Mouse (Mus musculus): Measurements from ENCODE around the gene Sh2d5.

Gene Sh2d5

DNA sequence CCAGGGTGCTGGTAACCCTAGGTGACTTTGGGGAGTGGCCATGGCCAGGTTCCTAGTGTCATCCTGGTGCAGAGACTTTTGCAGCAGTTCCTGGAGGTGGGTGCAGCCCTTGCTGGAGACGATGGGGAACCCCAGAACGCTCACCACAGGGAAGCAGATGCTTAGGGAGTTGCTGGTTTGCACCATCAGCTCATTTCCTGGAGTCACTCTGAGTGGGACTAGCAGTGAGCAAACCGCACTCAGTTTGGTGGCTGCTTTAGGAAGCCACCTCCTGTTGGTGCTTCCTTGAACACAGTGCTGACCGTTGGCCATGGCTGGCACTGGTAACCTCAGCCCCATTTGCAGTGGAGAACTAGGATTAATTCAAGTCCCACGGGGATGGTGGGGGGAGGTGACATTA, 9.3 kb downstream of the Sh2d5 start:
- no peak for DNase-seq (ENCODE audit: low spot score in 2 of 2)

DNA sequence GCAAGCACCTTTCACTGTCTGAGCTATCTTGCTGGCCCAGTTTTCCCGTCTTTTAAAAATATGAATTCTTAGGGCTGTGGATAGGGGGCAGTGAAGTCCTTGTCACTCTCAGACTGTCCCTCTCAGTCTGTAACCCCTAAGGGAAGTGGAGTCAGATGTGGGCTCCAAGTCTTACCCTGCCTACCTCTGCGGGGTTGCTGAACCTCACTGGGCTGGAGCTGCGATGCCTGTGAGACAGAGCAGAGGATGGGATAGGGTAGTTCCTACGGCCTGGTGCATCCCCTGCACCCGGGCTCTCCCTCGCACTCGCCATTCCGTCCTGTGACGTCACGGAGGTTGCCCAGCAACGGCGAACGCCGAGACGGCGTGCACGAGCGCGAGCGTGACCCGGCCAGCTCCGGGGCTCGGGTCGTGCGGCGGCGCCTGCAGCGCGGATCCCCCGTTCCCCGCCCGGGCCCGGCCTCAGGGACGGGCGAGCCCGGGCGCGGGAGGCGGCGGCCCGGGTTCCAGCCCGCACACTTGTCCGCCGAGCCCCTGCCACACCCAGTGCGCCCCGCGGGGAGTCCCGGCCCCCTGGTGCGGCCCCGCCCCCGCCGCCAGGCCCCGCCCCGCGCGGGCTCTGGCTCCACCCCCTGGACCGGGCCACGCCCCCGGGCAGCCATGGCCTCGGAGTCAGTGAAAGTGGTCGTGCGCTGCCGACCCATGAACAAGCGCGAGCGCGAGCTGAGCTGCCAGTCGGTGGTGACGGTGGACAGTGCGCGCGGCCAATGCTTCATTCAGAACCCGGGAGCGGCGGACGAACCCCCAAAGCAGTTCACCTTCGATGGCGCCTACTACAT, 11.9 kb downstream of the Sh2d5 start:
- DNase-seq (ENCODE audit: low spot score in 2 of 2), result peak; percentile 89 to 92

DNA sequence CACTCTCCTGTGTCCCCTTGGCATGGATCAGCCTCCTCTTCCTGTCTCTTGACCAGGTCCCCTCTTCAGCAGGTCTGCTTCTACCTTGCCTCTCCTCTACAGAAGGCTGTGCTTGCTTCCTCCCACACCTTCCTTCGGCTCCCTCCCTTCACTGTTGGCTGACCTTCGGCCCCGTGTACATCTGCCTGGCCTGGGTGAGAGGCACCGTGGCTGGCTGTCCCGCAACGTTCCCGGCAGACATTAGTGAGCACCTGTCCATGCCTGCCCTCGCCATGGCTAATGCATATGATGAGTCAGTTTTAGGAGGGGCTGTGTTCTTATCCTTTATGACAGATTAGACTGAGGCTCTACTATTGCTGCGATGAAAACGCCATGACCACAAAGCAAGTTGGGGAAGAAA, 17.7 kb downstream of the Sh2d5 start:
- DNase-seq (ENCODE audit: low spot score in 2 of 2), result no peak

- DNase-seq (ENCODE audit: low spot score in 2 of 2), result no peak
Observed at GRCm38 (mm10) chr4:138272011-138272997, 22.1 kb downstream of the Sh2d5 start.

GRCm38 (mm10) chr4:138278346-138278745, 28.1 kb downstream of the Sh2d5 start:
- no peak for DNase-seq (ENCODE audit: low spot score in 2 of 2)

GRCm38 (mm10) chr4:138282834-138283233, 32.6 kb downstream of the Sh2d5 start:
- peak; percentile 81 to 84 for DNase-seq (ENCODE audit: low spot score in 2 of 2)

- no peak for DNase-seq (ENCODE audit: low spot score in 2 of 2)
Observed at GRCm38 (mm10) chr4:138286411-138286810, 36.2 kb downstream of the Sh2d5 start.

GRCm38 (mm10) chr4:138288691-138289090, 38.5 kb downstream of the Sh2d5 start:
- DNase-seq (ENCODE audit: low spot score in 2 of 2), result no peak

- DNase-seq (ENCODE audit: low spot score in 2 of 2), result no peak
Observed at GRCm38 (mm10) chr4:138292028-138292427, 41.8 kb downstream of the Sh2d5 start.

- no peak for DNase-seq (ENCODE audit: low spot score in 2 of 2)
Observed at GRCm38 (mm10) chr4:138293261-138293948, 43.2 kb downstream of the Sh2d5 start.

GRCm38 (mm10) chr4:138293949-138294550, 43.8 kb downstream of the Sh2d5 start:
- no peak for DNase-seq (ENCODE audit: low spot score in 2 of 2)

DNA sequence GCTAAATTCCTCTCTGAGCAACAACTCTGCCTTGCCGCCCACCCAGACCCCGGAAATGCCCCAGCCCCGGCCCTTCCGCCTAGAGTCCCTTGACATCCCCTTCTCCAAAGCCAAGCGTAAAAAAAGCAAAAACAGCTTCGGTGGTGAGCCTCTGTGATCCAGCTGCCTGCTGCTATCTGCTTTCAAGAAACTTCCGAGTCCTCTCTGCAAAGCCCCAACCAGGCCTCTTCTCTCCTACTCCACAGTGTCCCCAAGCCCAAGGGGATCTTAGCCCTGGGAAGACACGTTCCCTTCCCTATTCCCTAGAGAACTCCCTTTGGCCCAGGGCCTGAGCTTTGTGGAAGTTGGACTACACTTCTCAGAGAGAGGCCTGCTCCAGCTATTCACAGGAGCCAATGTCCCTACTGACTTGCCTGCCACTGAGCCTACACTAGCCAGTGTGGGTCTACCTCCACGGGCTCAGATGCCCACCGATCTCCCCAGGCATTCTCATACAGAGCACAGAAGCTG, 51.1 kb downstream of the Sh2d5 start:
- DNase-seq (ENCODE audit: low spot score in 2 of 2), result no peak

- DNase-seq (ENCODE audit: low spot score in 2 of 2), result no peak
Observed at GRCm38 (mm10) chr4:138303011-138303410, 52.8 kb downstream of the Sh2d5 start.

DNA sequence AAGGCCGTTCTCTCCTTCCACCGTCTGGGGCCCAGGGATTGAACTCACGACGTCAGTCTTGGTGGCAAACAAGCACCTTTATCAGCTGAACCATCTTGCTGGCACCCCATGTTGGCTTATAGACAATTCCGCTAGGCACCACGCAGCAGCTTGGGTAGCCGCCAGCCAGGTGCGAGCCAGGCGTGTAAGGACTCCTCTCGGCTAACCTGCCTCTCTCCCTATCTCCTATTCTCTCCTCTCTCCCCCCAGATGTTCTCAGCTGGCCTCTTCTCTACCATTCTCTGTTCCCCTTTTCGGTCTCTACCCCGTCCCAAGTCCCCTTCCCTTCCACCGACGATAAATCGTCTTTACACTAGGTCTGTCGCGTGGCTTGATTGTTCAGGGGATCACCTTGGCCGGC, 53.5 kb downstream of the Sh2d5 start:
- DNase-seq (ENCODE audit: low spot score in 2 of 2), result no peak

- DNase-seq (ENCODE audit: low spot score in 2 of 2), result peak; percentile 95 to 96
Observed at GRCm38 (mm10) chr4:138304340-138305104, 54.3 kb downstream of the Sh2d5 start, which contains the start of gene Ddost. Gene Ddost (plus strand): TSS chr4:138304730.

DNA sequence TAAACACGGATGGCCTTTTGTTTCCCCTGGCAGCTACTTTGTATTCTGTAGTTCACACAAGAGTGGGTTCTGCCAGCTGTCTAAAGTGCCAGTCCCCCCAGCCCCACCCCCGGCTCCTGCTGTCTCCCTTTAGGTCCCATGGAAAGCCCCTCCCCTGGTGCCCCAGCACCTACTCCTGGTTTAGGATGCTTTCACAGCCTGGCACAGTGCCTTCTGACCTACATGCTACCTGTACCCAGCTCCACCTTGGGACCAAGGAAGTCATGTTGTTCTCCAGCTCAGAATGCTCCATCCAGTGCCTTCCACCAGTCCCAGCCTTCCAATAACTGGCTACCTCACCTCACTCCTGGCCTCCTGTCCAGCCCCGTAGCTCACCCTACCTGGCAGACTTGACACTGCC, 56.8 kb downstream of the Sh2d5 start:
- DNase-seq (ENCODE audit: low spot score in 2 of 2), result no peak

- no peak for DNase-seq (ENCODE audit: low spot score in 2 of 2)
Observed at GRCm38 (mm10) chr4:138307739-138308138, 57.5 kb downstream of the Sh2d5 start.

GRCm38 (mm10) chr4:138310311-138310910, 60.2 kb downstream of the Sh2d5 start:
- DNase-seq (ENCODE audit: low spot score in 2 of 2), result no peak
